Mouse (Mus musculus) kidney, adult 2 months (tissue): ENCODE measurements at regions not wholly inside any gene's neighbourhood (a gene's known extent, or its start where the extent isn't known, plus 50 kb on each side); places are given as distances from the start of the nearest gene placed in this dataset.

Source experiments
- CTCF ChIP-seq: fragments of 200-500 bp; conservative IDR thresholded peaks from 2 replicates; pipeline ENCODE4 v1.5.1; 2011; ENCODE audit warnings: low read depth, mild to moderate bottlenecking, control low read depth, low read length, moderate library complexity, mixed read lengths; ENCODE audit not compliant: insufficient read depth, insufficient read length
- POLR2A ChIP-seq: fragments of 200-500 bp; IDR thresholded peaks from one replicate; pipeline ENCODE4 v1.6.1; 2011; ENCODE audit warnings: low read depth, low read length, control low read depth

GRCm38 (mm10) chr14:76617889-76618288, 61.2 kb upstream of the Serp2 start:
- TF ChIP-seq POLR2A (no peak), CTCF (no peak)
